Mouse (Mus musculus) heart, postnatal 0 days (tissue): ENCODE data around the gene Wfdc9. TPM values are rescaled to one million over a fixed set of nuclear protein-coding genes. Genes with fewer than 3 reads are reported as not detected.

Source experiments
- ATAC-seq: fragments of 200-750 bp; cut with Nextera tagmentation; 2 replicates; pipeline ENCODE4 v1.8.0; 2017; ENCODE audit warnings: low read depth, moderate number of reproducible peaks, moderate library complexity; ENCODE audit not compliant: insufficient read depth
- DNase-seq: peaks from one replicate; pipeline ENCODE4 v3.0.0-alpha.2; 2016; ENCODE audit warnings: low spot score
- H3K27ac ChIP-seq: fragments of 300-500 bp; sonication (generic); 2 replicates; pipeline ENCODE4 v1.5.1; 2014; ENCODE audit warnings: low read depth, mild to moderate bottlenecking
- H3K27me3 ChIP-seq: fragments of 300-500 bp; sonication (generic); 2 replicates; pipeline ENCODE4 v1.6.1; 2014; ENCODE audit warnings: low read length, mixed read lengths; ENCODE audit not compliant: control insufficient read depth, insufficient read depth
- H3K36me3 ChIP-seq: fragments of 300-500 bp; sonication (generic); replicated peaks from 2 replicates; pipeline ENCODE4 v1.6.1; 2014; ENCODE audit warnings: low read length, mixed read lengths; ENCODE audit not compliant: control insufficient read depth, insufficient read depth
- H3K4me1 ChIP-seq: fragments of 300-500 bp; sonication (generic); 2 replicates; pipeline ENCODE4 v1.6.1; 2014; ENCODE audit warnings: antibody characterized with exemption; ENCODE audit not compliant: control insufficient read depth, insufficient read depth
- H3K4me2 ChIP-seq: fragments of 300-500 bp; sonication (generic); 2 replicates; pipeline ENCODE4 v1.6.1; 2014; ENCODE audit warnings: low read depth, mild to moderate bottlenecking, low read length, moderate library complexity
- H3K4me3 ChIP-seq: fragments of 300-500 bp; sonication (generic); 2 replicates; pipeline ENCODE4 v1.5.1; 2014; ENCODE audit warnings: low read depth, low read length
- H3K9ac ChIP-seq: fragments of 300-500 bp; sonication (generic); replicated peaks from 2 replicates; pipeline ENCODE4 v1.6.1; 2014; ENCODE audit warnings: low read depth, low read length, mixed read lengths
- H3K9me3 ChIP-seq: fragments of 300-500 bp; sonication (generic); replicated peaks from 2 replicates; pipeline ENCODE4 v1.6.1; 2016; ENCODE audit warnings: low read length; ENCODE audit not compliant: control insufficient read depth
- CTCF ChIP-seq: IDR thresholded peaks from 2 replicates; pipeline ENCODE4 v1.5.1; 2016; ENCODE audit warnings: antibody characterized with exemption, control low read depth, low read depth
- EP300 ChIP-seq: IDR thresholded peaks from 2 replicates; pipeline ENCODE4 v1.6.1; 2016; ENCODE audit warnings: antibody characterized with exemption, low read depth
- WGBS: fragments of 180-500 bp; shearing (Covaris S2); extraction: QIAGEN DNeasy Blood & Tissue Kit; methylation state at CpG from one replicate; pipeline ENCODE4 v1.1.7; 2014; 5-methylcytosine and 5-hydroxymethylcytosine counted together
- polyA plus RNA-seq: library from polyadenylated mRNA; unstranded; fragments of >200 nt; fragmentation: Nextera tagmentation; extraction: Ambion mirVana; gene quantifications from 2 replicates; pipeline ENCODE4 v1.2.1, GENCODE M21; 2015
- total RNA-seq: library from RNA; depleted of rRNA; stranded (reverse); fragments of >200 nt; gene quantifications from 2 replicates; pipeline ENCODE4 v1.2.3, GENCODE M21; 2014; ENCODE audit warnings: low replicate concordance

Wfdc9 gene
- total and polyA plus RNA-seq, 2 experiments from 2014 or later = not detected

DNA sequence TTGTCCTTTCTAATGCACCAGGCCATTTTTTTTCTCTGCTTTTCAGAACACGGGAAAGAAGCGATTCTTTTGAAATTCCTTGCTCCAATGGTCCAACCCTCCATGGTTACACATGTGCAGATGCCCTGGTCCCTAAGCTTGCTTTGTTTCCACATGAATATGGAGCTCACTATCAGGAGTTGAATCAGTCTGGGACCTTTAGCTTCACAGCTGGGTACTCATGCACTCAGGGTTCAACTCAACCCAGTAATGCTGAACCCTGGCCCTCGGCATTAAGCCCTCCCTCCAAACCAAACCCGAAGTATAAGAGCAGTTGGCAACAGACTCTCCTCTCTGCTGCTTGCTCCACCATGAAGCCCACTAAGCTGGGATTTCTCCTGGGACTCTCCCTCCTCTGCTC is 41.8 kb upstream of the Wfdc9 start, which contains the start of gene Spint4:
TSS of gene Spint4 (plus strand) at position 301 of the 400 bp plus-strand sequence.
- ATAC-seq (no peak), DNase-seq (no peak)
- Histone ChIP-seq H3K4me3 (no peak within 1 kb of the TSS), H3K36me3 (no peaks in the 10 kb centered on the region), H3K9me3 (no peaks in the 10 kb centered on the region), H3K4me1 (no peaks in the 10 kb centered on the region), H3K27me3 (0 out of 2 replicates have a peak, but pooled peaks cover 3% of the 10 kb centered on the region), H3K9ac (no peak within 1 kb of the TSS), H3K27ac (no peak within 1 kb of the TSS), H3K4me2 (no peak within 1 kb of the TSS)
- no peak for TF ChIP-seq EP300
- TF ChIP-seq CTCF = no peak
- WGBS = 69% methylated on average over 4 of the region's 4 CpGs

DNA sequence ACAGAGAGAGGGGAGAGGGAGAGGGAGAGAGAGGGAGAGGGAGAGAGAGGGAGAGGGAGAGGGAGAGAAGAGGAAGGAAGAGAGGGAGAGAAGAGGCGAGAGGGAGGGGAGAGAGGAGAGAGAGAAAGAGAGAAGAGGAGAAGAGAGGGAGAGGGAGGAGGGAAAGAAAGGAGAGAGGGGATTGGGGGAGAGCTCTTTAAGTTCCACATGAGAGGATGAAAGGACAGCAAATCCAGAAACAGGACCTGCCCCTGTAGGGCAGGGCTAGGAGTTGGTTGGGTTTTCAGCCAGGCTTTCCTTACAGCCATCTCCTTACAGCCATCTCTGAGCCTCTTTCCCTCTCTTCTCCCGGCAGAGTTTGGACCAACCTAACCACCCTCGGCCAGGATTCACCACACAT is 28.4 kb upstream of the Wfdc9 start, which contains the start of gene Wfdc13:
TSS of gene Wfdc13 (plus strand) at position 301 of the 400 bp plus-strand sequence.
- WGBS = 49% methylated on average over 3 of the region's 3 CpGs
- Histone ChIP-seq H3K9me3 (no peaks in the 10 kb centered on the region), H3K4me3 (no peak within 1 kb of the TSS), H3K36me3 (no peaks in the 10 kb centered on the region), H3K27me3 (no peaks in the 10 kb centered on the region), H3K4me1 (no peaks in the 10 kb centered on the region), H3K4me2 (no peak within 1 kb of the TSS), H3K9ac (no peak within 1 kb of the TSS), H3K27ac (no peak within 1 kb of the TSS)
- ATAC-seq (no peak), DNase-seq (no peak)
- no peak for TF ChIP-seq CTCF

DNA sequence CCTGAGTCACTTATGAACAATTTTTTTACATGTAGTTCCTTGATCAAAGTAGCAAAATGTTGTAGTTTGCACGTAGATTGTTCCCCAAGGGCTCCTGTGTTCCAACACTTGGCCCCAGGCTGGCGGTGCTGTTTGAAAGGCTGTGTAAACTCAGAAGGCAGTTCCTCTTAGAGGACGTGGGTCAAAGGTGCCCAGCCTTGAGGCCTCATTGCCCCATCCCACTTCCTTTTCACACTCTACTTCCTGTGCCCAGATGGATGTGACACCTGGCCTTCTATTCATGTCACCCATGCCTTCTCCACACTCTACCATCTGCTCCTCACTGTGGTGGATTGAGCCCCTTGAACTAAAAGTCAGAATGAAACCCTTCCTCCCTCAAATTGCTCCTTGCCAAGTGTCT is 23.5 kb upstream of the Wfdc9 start:
- Histone ChIP-seq H3K4me1 (no peaks in the 10 kb centered on the region), H3K4me3 (no peak overlapping the region), H3K27me3 (no peaks in the 10 kb centered on the region), H3K4me2 (no peak overlapping the region), H3K27ac (no peak overlapping the region), H3K36me3 (no peaks in the 10 kb centered on the region), H3K9ac (no peak overlapping the region), H3K9me3 (peaks cover 4% of the 10 kb centered on the region; the same call in 1 of the 2 replicates)
- no peak for DNase-seq
- TF ChIP-seq EP300 = no peak
- TF ChIP-seq CTCF = no peak
- WGBS = 60% methylated on average over 3 of the region's 3 CpGs
- ATAC-seq = no peak

DNA sequence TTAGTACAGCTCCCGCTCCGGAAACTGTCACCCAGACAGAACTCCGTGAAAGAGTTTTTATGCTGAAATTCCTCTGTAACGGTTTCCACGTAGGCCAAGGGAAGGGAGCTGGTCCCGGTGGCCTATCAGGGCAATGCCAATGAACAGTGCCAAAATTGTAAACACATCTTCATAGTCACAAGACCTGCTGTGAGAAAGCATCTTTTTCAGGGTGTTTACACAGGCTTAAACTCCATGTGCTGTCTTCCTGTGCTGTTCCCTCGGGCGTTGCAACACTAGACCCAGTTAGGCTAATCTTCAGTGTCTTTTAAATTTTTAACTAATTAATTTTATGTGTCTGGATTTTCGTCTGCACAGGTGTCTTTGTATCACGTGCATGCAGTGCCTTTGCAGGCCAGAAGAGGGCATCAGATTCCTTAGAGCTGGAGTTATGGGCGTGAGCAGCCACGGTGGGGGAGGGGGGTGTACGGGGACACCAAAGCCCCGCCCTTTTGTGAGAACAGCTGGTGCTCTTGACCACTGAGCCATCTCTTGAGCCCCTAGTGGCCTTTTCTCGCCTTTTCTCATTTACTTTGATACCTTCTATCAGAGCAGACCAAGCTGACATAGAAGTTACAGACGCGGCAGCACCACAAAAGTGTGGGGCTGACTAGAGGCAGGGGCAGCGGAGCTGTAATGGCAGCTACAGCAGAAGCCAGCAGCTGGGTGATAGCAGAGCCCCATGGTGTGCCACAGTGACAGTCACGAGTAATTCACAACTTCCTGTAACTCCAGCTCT is 22.7 kb upstream of the Wfdc9 start:
- TF ChIP-seq EP300 = no peak
- TF ChIP-seq CTCF = peak; percentile 80
- H3K9me3 ChIP-seq = peaks cover 4% of the 10 kb centered on the region; the same call in 1 of the 2 replicates
- no peaks in the 10 kb centered on the region for H3K4me1 ChIP-seq
- WGBS = 21% methylated on average over 19 of the region's 19 CpGs
- no peaks in the 10 kb centered on the region for H3K27me3 ChIP-seq
- peak overlapping the region; percentile 32 for H3K4me3 ChIP-seq
- peak; percentile 87 for ATAC-seq
- no peaks in the 10 kb centered on the region for H3K36me3 ChIP-seq
- no peak overlapping the region for H3K9ac ChIP-seq
- DNase-seq = peak; percentile 83
- H3K4me2 ChIP-seq = peak overlapping the region; percentile 57
- no peak overlapping the region for H3K27ac ChIP-seq

DNA sequence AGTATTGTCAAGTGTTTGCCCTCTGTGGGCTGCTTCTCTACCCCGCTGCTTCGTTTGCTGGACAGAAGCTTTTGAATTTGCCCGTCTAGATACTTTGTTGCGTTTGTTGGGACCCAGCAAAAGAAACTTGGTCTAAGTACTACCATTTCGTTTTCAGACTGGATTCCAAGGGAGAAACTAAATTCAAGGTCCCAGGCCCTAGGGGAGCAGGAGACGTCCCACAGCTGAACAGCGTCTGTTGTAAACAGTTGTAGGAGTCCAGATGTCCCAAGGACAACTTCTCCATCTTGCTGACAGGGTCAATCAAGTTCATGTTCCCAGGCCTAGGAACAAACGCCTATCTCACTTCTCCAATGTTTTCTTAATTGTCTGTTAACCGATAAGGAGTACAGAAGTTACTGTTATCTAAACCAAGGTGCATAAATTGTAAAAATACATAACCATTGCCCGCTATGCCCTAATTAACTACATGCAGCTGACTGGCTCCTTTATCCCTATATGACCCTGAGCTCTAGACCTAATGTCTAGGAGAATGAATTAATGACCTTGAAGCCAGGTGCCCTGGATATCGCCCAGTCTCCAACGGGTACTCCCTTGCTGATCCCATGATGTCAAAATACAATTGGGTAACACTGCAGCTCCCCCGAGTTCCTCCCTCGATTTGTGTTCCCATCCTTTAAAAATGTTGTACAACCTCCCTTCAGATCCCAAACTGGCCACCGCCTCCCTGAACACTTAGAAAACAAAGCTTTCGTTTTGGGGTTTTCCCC is 20.7 kb upstream of the Wfdc9 start:
- Histone ChIP-seq H3K9me3 (peaks cover 4% of the 10 kb centered on the region; the same call in 1 of the 2 replicates), H3K27me3 (no peaks in the 10 kb centered on the region), H3K4me3 (no peak overlapping the region), H3K4me2 (no peak overlapping the region), H3K4me1 (no peaks in the 10 kb centered on the region), H3K27ac (no peak overlapping the region), H3K9ac (no peak overlapping the region), H3K36me3 (no peaks in the 10 kb centered on the region)
- TF ChIP-seq CTCF (no peak), EP300 (no peak)
- ATAC-seq (no peak), DNase-seq (no peak)
- 68% methylated on average over 16 of the region's 16 CpGs for WGBS
